Mouse (Mus musculus): ENCODE measurements around the gene Tmem104.

Gene Tmem104

DNA sequence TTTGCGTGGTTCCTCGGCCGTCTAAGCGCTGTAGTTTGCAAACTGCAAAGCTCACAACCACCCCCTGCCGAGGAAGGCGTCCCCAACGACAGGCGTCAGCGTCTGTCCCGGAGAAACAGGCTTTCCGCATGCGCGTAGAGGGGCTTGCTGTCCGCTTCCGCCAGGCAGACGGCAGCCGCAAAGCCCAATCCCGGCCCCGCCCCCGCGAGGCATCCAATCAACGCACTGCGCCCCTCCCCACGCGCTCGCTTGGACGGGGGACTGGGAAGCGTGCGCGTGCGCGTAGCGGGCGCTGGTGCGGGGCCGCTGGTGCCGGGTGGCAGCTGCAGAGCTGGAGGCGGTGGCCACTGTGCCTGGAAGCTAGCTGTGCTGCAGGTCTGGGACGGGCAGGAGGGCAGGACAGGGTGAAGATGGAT lies at the start of gene Tmem104:
Gene Tmem104 (plus strand): TSS at position 264 of the 416 bp plus-strand sequence.
- DNase-seq (ENCODE audit: low spot score), result peak; percentile 99

GRCm38 (mm10) chr11:115138597-115139262 lies 48.6 kb upstream of the Tmem104 start:
- DNase-seq (ENCODE audit: low spot score), result no peak

- DNase-seq (ENCODE audit: low spot score), result no peak
These were observed 45.3 kb upstream of the Tmem104 start for GRCm38 (mm10) chr11:115141970-115142369.

DNA sequence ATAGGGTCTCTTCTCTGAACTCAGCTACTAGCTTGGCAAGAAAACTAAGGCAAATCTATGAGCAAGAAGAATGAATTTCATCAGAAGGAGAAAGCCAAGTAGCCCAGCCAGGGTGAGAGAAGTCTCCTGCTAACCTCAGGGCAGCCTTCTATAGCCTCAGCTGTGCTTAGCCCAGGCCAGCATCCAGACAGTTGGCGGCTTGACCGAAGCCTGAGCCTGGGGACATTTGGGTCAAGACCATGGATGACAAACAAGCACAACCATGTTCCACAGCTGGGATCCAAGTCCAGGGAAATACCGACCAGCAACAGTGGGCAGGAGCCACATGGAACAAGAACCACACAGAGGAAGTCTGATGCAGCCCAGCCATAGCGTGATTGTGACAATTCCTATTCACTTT lies 39.5 kb upstream of the Tmem104 start:
- DNase-seq (ENCODE audit: low spot score), result no peak

DNA sequence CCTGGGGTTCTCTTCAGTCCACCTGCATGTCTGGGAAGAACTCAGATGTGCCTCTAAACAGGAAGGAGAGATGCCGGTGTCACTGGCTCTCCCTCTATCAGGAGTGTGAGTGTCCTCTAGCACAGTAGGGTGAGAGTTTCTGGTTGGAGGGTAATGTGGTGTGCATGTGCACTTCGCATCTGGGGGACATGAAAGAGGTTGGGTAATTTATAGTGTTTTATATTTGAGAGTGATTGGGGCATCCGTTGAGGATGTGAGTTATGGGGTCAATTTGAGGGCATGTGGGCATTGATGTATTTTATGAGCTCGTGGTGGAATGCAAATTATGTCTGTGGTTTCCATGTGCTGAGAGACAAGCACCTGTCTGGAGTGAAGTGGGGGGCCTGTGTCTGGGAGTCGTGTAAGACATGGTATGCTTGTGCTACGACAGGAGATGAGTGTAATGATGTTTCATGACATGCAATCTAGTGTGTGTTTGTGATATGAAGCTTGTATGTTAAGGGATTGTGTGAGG lies 36.5 kb upstream of the Tmem104 start:
- DNase-seq (ENCODE audit: low spot score), result no peak

DNA sequence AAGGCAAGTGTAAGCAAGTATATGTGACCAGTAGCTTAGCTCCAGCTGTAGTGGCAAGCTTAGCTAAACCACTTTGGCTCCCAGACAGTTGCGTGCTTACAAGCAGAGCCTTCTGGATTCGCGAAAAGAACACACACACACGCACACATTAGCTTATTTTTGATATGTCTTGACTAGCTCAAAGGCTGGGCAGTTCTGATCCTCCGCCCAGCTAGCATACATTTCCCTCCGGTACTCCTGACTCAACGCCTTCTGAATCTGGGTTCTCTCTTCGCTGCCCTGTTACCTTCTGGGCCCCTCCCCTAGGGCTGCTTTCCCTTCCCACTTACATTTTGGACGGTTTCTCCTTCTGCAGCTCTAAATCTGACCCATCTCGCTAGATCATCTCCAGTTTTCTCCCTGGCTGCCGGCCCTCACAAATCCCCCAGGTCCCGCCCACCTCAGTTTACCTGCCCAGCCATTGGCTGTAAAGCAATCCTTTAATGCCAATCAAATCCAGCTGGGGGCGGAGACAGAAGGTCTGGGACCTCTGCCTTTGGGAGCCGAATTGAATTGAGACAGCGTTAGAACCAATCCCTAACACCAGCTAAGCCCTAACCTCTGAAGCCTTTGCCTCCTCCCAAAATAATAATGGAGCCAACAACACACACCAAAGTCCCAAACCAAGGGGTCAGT lies 35.4 kb upstream of the Tmem104 start:
- DNase-seq (ENCODE audit: low spot score), result peak; percentile 95

DNA sequence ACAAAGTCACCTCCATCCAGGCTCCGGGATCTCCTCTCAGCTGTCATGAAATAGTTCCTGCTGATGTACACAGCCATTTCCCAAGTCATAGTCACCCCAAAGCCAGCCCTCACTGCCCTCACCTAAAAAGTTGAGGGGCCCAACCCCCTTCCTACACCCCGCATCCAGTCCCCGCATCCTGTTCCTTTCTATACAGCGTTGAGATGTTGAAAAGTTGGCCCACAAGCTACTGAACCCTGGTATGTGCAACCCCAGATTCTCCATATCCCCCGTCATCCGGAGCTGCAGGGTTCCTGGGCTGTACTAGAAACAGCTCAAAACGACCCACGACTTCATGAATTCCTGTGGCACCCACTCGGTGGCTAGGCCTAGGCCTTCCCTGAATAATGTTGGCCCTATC lies 34.2 kb upstream of the Tmem104 start:
- DNase-seq (ENCODE audit: low spot score), result no peak

- DNase-seq (ENCODE audit: low spot score), result peak; percentile 82
These were observed 33.5 kb upstream of the Tmem104 start for GRCm38 (mm10) chr11:115153699-115154292.

DNA sequence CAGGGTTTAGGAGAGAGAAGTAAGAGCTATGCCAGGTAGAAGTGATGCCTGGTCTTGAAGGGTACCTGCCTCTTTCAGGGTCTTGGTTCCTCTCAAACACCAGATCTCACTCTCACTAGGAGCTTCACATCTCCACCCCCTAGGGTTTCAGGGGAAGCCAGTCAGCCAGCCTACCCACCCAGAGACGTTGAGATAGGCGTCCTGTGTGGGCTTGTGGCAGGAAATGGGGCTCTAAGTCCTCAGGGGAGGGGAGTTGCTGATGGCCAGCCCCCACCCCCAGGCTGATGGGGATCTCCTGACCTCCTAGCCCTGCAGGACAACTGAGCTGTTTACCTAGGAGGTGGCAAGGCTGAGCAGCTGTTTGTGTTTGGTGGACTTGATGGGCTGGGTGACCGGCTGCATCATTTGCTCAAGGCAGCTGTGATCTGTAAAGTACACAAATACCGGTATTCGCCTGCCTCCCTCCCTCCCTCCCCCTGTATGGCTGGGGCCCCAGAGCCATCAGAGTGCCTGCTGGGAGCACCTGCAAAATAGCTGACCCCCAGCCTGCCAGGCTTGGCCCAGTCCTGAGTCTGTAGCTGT lies 32.1 kb upstream of the Tmem104 start:
- DNase-seq (ENCODE audit: low spot score), result no peak

DNA sequence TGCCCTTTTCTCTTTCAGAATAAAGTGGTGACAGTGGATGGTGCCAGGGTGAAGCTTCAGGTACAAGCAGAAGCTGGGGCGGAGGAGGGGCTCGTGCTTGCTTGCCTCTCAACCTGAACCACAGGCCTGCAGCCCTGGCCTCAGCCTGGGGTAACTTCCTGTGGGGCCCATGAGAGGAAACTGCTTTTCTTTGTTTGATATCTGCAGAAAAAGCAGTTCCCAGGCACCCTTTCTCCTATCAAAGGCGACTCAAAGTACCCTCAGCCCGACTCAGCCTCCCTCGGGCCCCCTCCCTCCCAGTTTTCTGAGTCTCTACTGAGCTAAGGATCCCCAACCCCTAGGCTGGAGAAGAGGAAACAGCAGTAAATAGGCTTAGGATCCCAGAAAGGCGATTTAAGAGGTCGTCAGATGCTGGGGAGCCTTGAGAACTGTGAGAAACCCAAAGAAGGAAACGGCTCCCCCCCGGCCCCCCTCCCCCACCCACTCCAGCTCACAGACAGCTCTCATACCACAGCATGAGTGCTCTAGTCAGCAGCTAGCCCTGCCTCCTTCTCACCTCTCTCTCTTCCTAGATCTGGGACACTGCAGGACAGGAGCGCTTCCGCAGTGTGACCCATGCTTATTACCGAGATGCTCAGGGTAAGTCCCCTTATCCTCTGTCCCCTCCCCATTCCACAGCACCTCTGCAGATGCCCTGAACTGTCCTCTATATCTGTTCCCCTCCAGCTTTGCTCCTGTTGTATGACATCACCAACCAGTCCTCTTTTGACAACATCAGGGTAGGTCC lies 29.2 kb upstream of the Tmem104 start:
- DNase-seq (ENCODE audit: low spot score), result no peak

GRCm38 (mm10) chr11:115160016-115160797 lies 27.1 kb upstream of the Tmem104 start:
- DNase-seq (ENCODE audit: low spot score), result peak; percentile 71

DNA sequence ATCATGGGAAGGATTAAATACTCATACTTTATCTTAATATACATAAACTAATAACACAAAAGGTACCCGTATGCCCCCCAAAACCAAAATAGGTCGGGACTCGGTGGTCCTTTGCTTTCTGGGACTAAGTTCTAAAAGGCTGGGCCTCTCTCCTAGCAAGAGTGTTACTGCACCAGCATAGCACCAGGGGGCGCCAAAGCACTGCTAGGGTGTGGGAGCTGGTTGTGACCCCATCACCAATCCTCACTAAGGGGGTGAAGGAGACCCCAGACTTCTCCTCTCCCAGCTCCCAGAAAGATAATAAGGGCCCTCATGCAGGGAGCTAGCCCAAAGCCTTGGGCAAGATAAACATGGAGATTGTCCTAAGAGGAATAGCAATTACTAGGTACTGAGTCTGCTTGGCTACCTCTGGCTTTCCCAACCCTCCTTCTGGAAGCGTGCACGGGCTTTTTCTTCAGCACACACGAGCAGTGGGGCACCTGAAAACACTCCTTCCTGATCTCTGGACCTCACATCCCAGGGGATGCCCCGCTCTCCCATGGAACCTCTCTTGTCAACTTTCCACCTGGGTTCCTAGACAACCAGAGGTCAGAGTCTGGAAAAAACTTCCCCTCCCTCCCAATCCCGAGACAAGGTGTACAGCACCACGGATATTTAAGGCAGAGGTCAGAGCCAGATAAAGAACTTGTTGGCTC lies 26.3 kb upstream of the Tmem104 start:
- peak; percentile 84 for DNase-seq (ENCODE audit: low spot score)

DNA sequence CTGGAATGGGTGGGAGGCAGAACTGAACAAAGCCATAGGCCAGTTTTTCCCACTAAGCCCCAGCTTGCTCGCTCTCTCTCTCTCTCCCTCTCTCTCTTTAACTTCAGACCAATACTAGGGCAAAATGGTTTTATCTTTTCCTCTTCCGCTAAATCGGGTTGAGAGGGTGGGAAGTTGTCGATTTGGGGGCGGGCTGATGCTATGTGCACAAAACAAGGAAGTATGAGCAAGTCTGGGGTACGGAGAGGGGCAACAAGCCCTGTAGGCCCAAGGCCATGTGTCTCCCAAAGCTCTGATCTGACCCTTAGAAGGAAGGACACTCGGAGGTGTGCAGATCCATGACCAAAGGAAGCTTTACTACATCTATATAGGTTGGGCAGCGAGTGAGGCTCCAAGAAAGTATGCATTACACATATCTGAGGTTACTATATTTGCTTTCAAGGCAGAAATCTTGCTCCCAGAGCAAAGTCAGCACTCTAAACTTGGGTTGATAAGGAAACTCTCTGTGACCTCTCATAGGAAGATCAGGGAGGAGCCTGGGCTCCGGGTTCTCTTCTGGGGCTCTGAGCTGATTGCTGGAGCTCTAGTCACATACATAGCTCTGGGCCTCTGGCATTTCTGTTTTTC lies 25.6 kb upstream of the Tmem104 start:
- no peak for DNase-seq (ENCODE audit: low spot score)

GRCm38 (mm10) chr11:115162205-115162601 lies 25.1 kb upstream of the Tmem104 start:
- DNase-seq (ENCODE audit: low spot score), result no peak

- peak; percentile 99 for DNase-seq (ENCODE audit: low spot score)
These were observed 24.3 kb upstream of the Tmem104 start, which contains the start of gene Slc9a3r1 for GRCm38 (mm10) chr11:115162832-115163480. TSS of gene Slc9a3r1 (plus strand) at chr11:115163341.

DNA sequence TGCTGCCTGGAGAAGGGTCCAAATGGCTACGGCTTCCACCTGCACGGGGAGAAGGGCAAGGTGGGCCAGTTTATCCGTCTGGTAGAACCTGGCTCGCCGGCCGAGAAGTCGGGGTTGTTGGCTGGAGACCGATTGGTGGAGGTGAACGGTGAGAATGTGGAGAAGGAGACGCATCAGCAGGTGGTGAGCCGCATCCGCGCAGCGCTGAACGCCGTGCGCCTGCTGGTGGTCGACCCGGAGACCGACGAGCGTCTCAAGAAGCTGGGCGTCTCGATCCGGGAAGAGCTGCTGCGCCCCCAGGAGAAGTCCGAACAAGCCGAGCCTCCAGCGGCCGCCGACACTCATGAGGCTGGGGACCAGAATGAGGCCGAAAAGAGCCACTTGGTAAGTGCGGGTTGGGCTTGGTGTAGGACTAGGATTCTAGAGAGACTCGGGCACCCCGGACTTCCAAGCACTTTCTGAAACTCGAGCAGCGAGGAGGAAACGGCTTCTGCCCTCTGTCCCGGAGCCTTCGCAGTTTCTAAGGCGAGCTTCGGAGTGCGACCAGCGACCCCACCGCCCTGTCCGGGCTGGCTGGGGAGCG lies 23.6 kb upstream of the Tmem104 start:
- DNase-seq (ENCODE audit: low spot score), result peak; percentile 71

- peak; percentile 60 for DNase-seq (ENCODE audit: low spot score)
These were observed 22.8 kb upstream of the Tmem104 start for GRCm38 (mm10) chr11:115164341-115164975.

DNA sequence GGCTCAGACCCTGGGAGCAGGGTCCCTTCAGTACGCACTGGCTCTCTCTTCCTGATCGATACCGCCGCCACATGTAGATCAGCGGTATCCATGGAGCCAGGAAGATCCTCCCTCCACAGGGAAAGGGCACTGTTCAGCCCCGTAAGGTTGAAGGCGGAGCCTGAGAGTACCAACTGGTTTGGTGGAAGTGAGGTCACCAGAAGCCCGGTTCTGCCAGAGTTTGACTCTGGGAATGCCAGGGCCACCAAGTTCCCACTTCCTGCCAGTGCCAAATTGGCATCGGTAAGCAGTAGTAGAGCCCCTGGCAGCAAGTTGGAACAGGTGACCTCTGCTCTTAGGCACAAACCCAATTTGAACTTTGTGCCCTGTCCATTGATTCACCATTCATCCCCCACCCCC lies 22.3 kb upstream of the Tmem104 start:
- no peak for DNase-seq (ENCODE audit: low spot score)

DNA sequence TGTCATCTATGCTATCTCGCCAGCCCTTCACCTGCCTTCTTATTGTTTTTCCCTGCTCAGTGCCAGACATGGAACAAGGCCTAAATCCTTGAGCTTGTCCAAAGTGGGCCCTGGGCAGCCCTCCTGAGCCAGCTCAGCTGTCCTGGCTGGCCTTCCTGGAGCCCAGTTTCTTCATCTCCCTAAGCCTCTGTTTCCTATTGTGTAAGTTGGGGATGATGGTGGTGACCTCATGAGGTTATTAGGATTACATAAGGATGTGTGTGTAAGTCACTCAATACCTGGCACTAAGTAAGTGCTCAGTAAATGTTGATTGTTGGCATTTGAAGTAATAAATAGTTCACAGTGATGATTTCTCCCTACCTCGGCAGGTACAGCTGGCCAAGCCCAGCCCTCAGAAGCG lies 20.5 kb upstream of the Tmem104 start:
- no peak for DNase-seq (ENCODE audit: low spot score)
